Mouse (Mus musculus) kidney, adult 2 months (tissue): ENCODE results near the gene Celf2. TPM values are rescaled to one million over a fixed set of nuclear protein-coding genes. Genes with fewer than 3 reads are reported as not detected.

ENCODE experiments used
- DNase-seq: peaks from one replicate; pipeline ENCODE4 v3.0.0; 2021
- H3K27ac ChIP-seq: fragments of 200-500 bp; 2 replicates; pipeline ENCODE4 v1.5.1; 2012; ENCODE audit warnings: low read depth, low read length, control low read depth, inconsistent platforms; ENCODE audit not compliant: insufficient read depth
- H3K27me3 ChIP-seq: fragments of 200-500 bp; replicated peaks from 2 replicates; pipeline ENCODE4 v1.6.1; 2012; ENCODE audit warnings: mild to moderate bottlenecking, moderate library complexity, low read length, inconsistent platforms; ENCODE audit not compliant: control insufficient read depth, insufficient read depth
- H3K36me3 ChIP-seq: fragments of 200-500 bp; 2 replicates; pipeline ENCODE4 v1.6.1; 2012; ENCODE audit warnings: mild to moderate bottlenecking, moderate library complexity, low read length, inconsistent platforms; ENCODE audit not compliant: control insufficient read depth, insufficient read depth
- H3K4me1 ChIP-seq: fragments of 200-500 bp; 2 replicates; pipeline ENCODE4 v1.6.1; 2011; ENCODE audit warnings: low read length; ENCODE audit not compliant: control insufficient read depth, insufficient read depth
- H3K4me3 ChIP-seq: fragments of 200-500 bp; 2 replicates; pipeline ENCODE4 v1.5.1; 2011; ENCODE audit warnings: mild to moderate bottlenecking, low read depth, low read length, control low read depth; ENCODE audit not compliant: insufficient read depth
- CTCF ChIP-seq: fragments of 200-500 bp; conservative IDR thresholded peaks from 2 replicates; pipeline ENCODE4 v1.5.1; 2011; ENCODE audit warnings: low read depth, mild to moderate bottlenecking, control low read depth, low read length, moderate library complexity, mixed read lengths; ENCODE audit not compliant: insufficient read depth, insufficient read length
- POLR2A ChIP-seq: fragments of 200-500 bp; IDR thresholded peaks from one replicate; pipeline ENCODE4 v1.6.1; 2011; ENCODE audit warnings: low read depth, low read length, control low read depth
- WGBS: fragments of 180-500 bp; shearing (Covaris S2); methylation state at CpG from one replicate; pipeline ENCODE4 v1.1.7; 2018; 5-methylcytosine and 5-hydroxymethylcytosine counted together
- polyA plus RNA-seq: library from polyadenylated mRNA; depleted of rRNA; stranded (reverse); fragments of >200 nt; gene quantifications from 2 replicates; pipeline ENCODE4 v1.2.3, GENCODE M21; 2012

Gene Celf2
- polyA plus RNA-seq, 1 experiment, result 11.5 TPM

GRCm38 (mm10) chr2:6705475-6705874 lies 803.9 kb downstream of the Celf2 start:
- H3K27ac ChIP-seq, result no peak overlapping the region
- H3K27me3 ChIP-seq, result no peaks in the 10 kb centered on the region
- TF ChIP-seq POLR2A (no peak), CTCF (no peak)
- H3K4me3 ChIP-seq, result no peak overlapping the region
- H3K36me3 ChIP-seq, result no peaks in the 10 kb centered on the region
- 83% methylated on average over 7 of the region's 7 CpGs for WGBS
- no peak for DNase-seq
- H3K4me1 ChIP-seq, result no peaks in the 10 kb centered on the region

GRCm38 (mm10) chr2:6704804-6705203 lies 804.6 kb downstream of the Celf2 start:
- no peak overlapping the region for H3K27ac ChIP-seq
- DNase-seq, result no peak
- H3K27me3 ChIP-seq, result no peaks in the 10 kb centered on the region

GRCm38 (mm10) chr2:6704342-6704741 lies 805.0 kb downstream of the Celf2 start:
- WGBS, result 92% methylated on average over 7 of the region's 7 CpGs
- no peak for TF ChIP-seq CTCF
- no peak for TF ChIP-seq POLR2A
- Histone ChIP-seq H3K4me1 (no peaks in the 10 kb centered on the region), H3K27ac (no peak overlapping the region), H3K36me3 (no peaks in the 10 kb centered on the region), H3K27me3 (no peaks in the 10 kb centered on the region), H3K4me3 (no peak overlapping the region)
- no peak for DNase-seq

More at GRCm38 (mm10) chr2:6704804-6705203, 804.6 kb downstream of the Celf2 start:
- H3K4me3 ChIP-seq, result no peak overlapping the region
- H3K4me1 ChIP-seq, result no peaks in the 10 kb centered on the region
- H3K36me3 ChIP-seq, result no peaks in the 10 kb centered on the region
- 70% methylated on average over 1 of the region's 1 CpGs for WGBS
- TF ChIP-seq CTCF (no peak), POLR2A (no peak)

GRCm38 (mm10) chr2:6696326-6696725 lies 813.0 kb downstream of the Celf2 start:
- no peak for DNase-seq
- no peaks in the 10 kb centered on the region for H3K4me1 ChIP-seq
- H3K4me3 ChIP-seq, result no peak overlapping the region
- no peaks in the 10 kb centered on the region for H3K27me3 ChIP-seq
- TF ChIP-seq CTCF, result no peak
- no peak for TF ChIP-seq POLR2A
- no peak overlapping the region for H3K27ac ChIP-seq
- WGBS, result 77% methylated on average over 1 of the region's 1 CpGs
- no peaks in the 10 kb centered on the region for H3K36me3 ChIP-seq

GRCm38 (mm10) chr2:6695353-6695951 lies 813.9 kb downstream of the Celf2 start:
- no peaks in the 10 kb centered on the region for H3K36me3 ChIP-seq
- no peak overlapping the region for H3K4me3 ChIP-seq
- no peak for DNase-seq
- H3K4me1 ChIP-seq, result no peaks in the 10 kb centered on the region
- TF ChIP-seq POLR2A, result no peak
- no peak for TF ChIP-seq CTCF
- H3K27ac ChIP-seq, result no peak overlapping the region
- WGBS, result 50% methylated on average over 4 of the region's 4 CpGs
- H3K27me3 ChIP-seq, result no peaks in the 10 kb centered on the region

- H3K4me3 ChIP-seq, result no peak overlapping the region
- WGBS, result 79% methylated on average over 2 of the region's 2 CpGs
These were observed 819.7 kb downstream of the Celf2 start for GRCm38 (mm10) chr2:6689689-6690088.

GRCm38 (mm10) chr2:6678231-6678630 lies 831.1 kb downstream of the Celf2 start:
- DNase-seq, result no peak
- Histone ChIP-seq H3K4me1 (no peaks in the 10 kb centered on the region), H3K36me3 (no peaks in the 10 kb centered on the region), H3K4me3 (no peak overlapping the region), H3K27me3 (no peaks in the 10 kb centered on the region), H3K27ac (no peak overlapping the region)
- TF ChIP-seq CTCF (no peak), POLR2A (no peak)
- 97% methylated on average over 1 of the region's 1 CpGs for WGBS

More at GRCm38 (mm10) chr2:6689689-6690088, 819.7 kb downstream of the Celf2 start:
- no peaks in the 10 kb centered on the region for H3K27me3 ChIP-seq
- DNase-seq, result no peak
- no peaks in the 10 kb centered on the region for H3K4me1 ChIP-seq
- TF ChIP-seq CTCF (no peak), POLR2A (no peak)
- H3K27ac ChIP-seq, result no peak overlapping the region
- no peaks in the 10 kb centered on the region for H3K36me3 ChIP-seq

- no peaks in the 10 kb centered on the region for H3K27me3 ChIP-seq
- H3K36me3 ChIP-seq, result no peaks in the 10 kb centered on the region
- H3K4me1 ChIP-seq, result no peaks in the 10 kb centered on the region
- TF ChIP-seq POLR2A (no peak), CTCF (no peak)
- no peak overlapping the region for H3K4me3 ChIP-seq
- no peak for DNase-seq
- H3K27ac ChIP-seq, result no peak overlapping the region
These were observed 831.9 kb downstream of the Celf2 start for GRCm38 (mm10) chr2:6677457-6677856.
